Mouse (Mus musculus) embryonic facial prominence, embryonic 11.5 days (tissue): ENCODE data around the gene Rasgrf2. TPM values are rescaled to one million over a fixed set of nuclear protein-coding genes. Genes with fewer than 3 reads are reported as not detected.

Experiments used
- ATAC-seq: fragments of 200-750 bp; cut with Nextera tagmentation; replicated peaks from 2 replicates; pipeline ENCODE4 v1.8.0; 2017; ENCODE audit warnings: low read depth; ENCODE audit not compliant: insufficient number of reproducible peaks, low FRiP score, low TSS enrichment
- DNase-seq: peaks from one replicate; pipeline ENCODE4 v3.0.0-alpha.2; 2015; ENCODE audit warnings: low spot score
- H3K27ac ChIP-seq: fragments of 300-500 bp; sonication (generic); replicated peaks from 2 replicates; pipeline ENCODE4 v1.5.1; 2014; ENCODE audit warnings: mild to moderate bottlenecking, low read depth, low read length, control low read depth
- H3K27me3 ChIP-seq: fragments of 300-500 bp; sonication (generic); 2 replicates; pipeline ENCODE4 v1.6.1; 2014; ENCODE audit warnings: mild to moderate bottlenecking, low read length, moderate library complexity, mixed read lengths; ENCODE audit not compliant: control insufficient read depth, insufficient read depth
- H3K36me3 ChIP-seq: fragments of 300-500 bp; sonication (generic); replicated peaks from 2 replicates; pipeline ENCODE4 v1.6.1; 2014; ENCODE audit warnings: low read depth, mild to moderate bottlenecking, low read length, moderate library complexity, mixed read lengths; ENCODE audit not compliant: control insufficient read depth, insufficient read depth
- H3K4me1 ChIP-seq: fragments of 300-500 bp; sonication (generic); 2 replicates; pipeline ENCODE4 v1.6.1; 2014; ENCODE audit warnings: low read length, mixed read lengths; ENCODE audit not compliant: control insufficient read depth, insufficient read depth
- H3K4me2 ChIP-seq: fragments of 300-500 bp; sonication (generic); 2 replicates; pipeline ENCODE4 v1.6.1; 2014; ENCODE audit warnings: low read depth, mild to moderate bottlenecking, control low read depth, low read length, moderate library complexity
- H3K4me3 ChIP-seq: fragments of 300-500 bp; sonication (generic); 2 replicates; pipeline ENCODE4 v1.5.1; 2014; ENCODE audit warnings: low read depth, low read length, control low read depth
- H3K9ac ChIP-seq: fragments of 300-500 bp; sonication (generic); replicated peaks from 2 replicates; pipeline ENCODE4 v1.6.1; 2014; ENCODE audit warnings: mild to moderate bottlenecking, control low read depth, low read length
- H3K9me3 ChIP-seq: fragments of 300-500 bp; sonication (generic); replicated peaks from 2 replicates; pipeline ENCODE4 v1.6.1; 2016; ENCODE audit warnings: mild to moderate bottlenecking, low read length, inconsistent platforms, mixed read lengths; ENCODE audit not compliant: control insufficient read depth
- WGBS: fragments of 180-500 bp; shearing (Covaris S2); extraction: QIAGEN DNeasy Blood & Tissue Kit; methylation state at CpG from one replicate; pipeline ENCODE4 v1.1.7; 2014; 5-methylcytosine and 5-hydroxymethylcytosine counted together
- polyA plus RNA-seq: library from polyadenylated mRNA; unstranded; fragments of >200 nt; fragmentation: Nextera tagmentation; extraction: Ambion mirVana; gene quantifications from 2 replicates; pipeline ENCODE4 v1.2.1, GENCODE M21; 2014

Rasgrf2 gene
- polyA plus RNA-seq, 1 experiment from 2014 or later = 0.10 TPM

DNA sequence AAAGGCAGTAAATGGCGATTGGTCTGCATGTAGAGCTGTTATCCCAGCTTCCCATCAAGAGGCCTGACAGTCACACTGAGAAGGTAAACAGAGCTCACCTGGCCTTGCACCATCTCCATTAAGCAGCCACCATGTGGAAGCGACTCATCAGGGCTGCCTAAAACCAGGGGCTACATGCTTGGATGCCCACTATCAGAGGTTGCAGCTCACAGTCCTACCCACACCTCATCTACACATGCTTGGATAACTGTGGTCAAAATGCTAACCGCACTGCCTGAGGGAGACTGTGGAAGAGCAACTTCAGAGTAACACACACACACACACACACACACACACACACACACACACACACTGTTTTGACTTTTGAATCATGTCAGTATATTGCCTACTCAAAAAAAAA lies 101.8 kb downstream of the Rasgrf2 start:
- Histone ChIP-seq H3K4me3 (no peak overlapping the region), H3K4me1 (no peaks in the 10 kb centered on the region), H3K4me2 (no peak overlapping the region), H3K9me3 (no peaks in the 10 kb centered on the region), H3K36me3 (no peaks in the 10 kb centered on the region), H3K27ac (no peak overlapping the region), H3K9ac (no peak overlapping the region), H3K27me3 (no peaks in the 10 kb centered on the region)
- ATAC-seq (no peak), DNase-seq (no peak)
- 81% methylated on average over 3 of the region's 3 CpGs for WGBS

DNA sequence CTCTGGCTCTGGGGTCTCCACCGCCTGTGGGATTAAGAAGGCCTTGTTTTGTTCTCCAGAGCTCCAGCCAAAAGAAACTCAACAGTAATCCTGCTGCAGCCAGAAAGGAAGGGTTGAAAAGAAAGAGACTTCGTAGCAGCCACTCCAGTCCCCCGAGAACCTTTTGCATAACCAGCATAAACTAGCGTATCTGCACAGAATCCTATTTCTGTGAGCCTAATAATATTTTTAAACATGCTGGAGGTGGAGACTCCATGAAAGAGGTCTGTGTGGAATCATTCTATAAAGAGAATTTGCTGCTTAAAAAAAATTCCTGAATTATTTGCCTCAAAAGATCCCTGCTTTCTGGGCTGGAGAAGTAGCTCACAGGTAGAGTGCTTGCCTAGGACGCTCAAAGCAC lies 103.5 kb downstream of the Rasgrf2 start:
- Histone ChIP-seq H3K9me3 (no peaks in the 10 kb centered on the region), H3K27me3 (no peaks in the 10 kb centered on the region), H3K36me3 (no peaks in the 10 kb centered on the region), H3K4me2 (no peak overlapping the region), H3K4me3 (no peak overlapping the region), H3K9ac (no peak overlapping the region), H3K4me1 (no peaks in the 10 kb centered on the region), H3K27ac (no peak overlapping the region)
- DNase-seq = no peak
- WGBS = 83% methylated on average over 5 of the region's 5 CpGs
- no peak for ATAC-seq

DNA sequence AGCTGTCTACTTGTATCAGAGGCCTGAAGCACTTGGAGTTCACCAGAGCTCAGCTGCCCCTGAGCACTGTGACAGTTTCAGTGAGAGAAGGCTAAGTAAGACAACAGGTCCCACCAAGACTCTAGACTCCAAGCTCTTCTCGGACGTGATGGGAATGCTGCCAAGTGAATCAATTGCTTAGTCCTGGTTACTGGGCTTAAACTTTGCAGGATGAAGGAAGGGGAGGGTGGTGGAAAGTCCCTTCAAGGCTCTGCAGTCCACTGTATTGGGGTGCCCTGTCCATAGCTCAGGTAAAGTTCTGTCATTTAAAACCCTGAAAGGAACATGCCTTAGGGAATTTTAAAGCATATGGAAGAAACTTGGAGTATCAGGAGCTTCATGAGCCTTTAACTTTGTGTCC lies 104.8 kb downstream of the Rasgrf2 start:
- ATAC-seq = no peak
- no peak overlapping the region for H3K4me2 ChIP-seq
- no peak for DNase-seq
- no peak overlapping the region for H3K27ac ChIP-seq
- 87% methylated on average over 2 of the region's 2 CpGs for WGBS
- H3K36me3 ChIP-seq = no peaks in the 10 kb centered on the region
- no peaks in the 10 kb centered on the region for H3K27me3 ChIP-seq
- no peak overlapping the region for H3K9ac ChIP-seq
- H3K4me3 ChIP-seq = no peak overlapping the region
- no peaks in the 10 kb centered on the region for H3K9me3 ChIP-seq
- H3K4me1 ChIP-seq = no peaks in the 10 kb centered on the region

DNA sequence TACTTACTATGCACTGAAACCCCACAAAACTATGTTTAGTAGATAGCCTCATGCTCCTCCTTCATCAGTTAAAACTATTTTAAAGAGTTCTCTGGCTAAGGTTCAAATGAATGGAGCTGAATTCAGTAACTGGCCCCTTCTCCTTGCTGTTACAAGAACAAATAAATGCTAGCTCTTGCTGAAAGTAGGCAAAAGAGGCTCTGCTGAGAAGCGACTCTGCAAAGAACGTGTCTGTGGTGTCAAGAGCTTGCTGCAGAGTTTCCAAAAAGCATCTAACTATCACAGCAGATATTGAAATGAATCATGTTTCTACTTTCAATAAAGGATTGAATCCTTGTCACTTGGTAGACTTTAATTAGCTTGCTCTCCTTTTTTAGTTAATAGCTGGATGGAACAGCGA lies 106.3 kb downstream of the Rasgrf2 start:
- no peaks in the 10 kb centered on the region for H3K36me3 ChIP-seq
- H3K9ac ChIP-seq = no peak overlapping the region
- DNase-seq (no peak), ATAC-seq (no peak)
- no peak overlapping the region for H3K4me2 ChIP-seq
- 87% methylated on average over 3 of the region's 3 CpGs for WGBS
- H3K9me3 ChIP-seq = no peaks in the 10 kb centered on the region
- no peaks in the 10 kb centered on the region for H3K4me1 ChIP-seq
- no peak overlapping the region for H3K4me3 ChIP-seq
- no peaks in the 10 kb centered on the region for H3K27me3 ChIP-seq
- H3K27ac ChIP-seq = no peak overlapping the region

DNA sequence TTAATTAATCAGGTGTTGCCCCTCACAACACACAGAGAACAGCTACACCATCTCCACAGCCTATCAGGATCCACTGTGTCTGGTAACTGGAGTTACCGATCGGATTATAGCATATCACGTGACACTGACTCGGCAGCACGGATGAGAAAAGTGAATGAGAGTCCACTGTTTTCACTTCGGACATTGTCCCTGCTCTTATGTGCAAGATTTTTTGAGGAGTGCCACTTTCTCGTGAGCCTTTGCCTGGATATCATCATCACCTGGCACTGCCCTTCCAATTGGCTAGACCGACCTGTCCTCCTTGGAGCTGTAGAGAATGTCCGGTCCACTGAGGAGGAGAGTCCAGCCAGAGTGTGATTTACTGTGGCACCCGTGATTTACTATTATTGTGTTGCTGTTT lies 109.3 kb downstream of the Rasgrf2 start:
- H3K4me1 ChIP-seq = no peaks in the 10 kb centered on the region
- DNase-seq = no peak
- H3K27ac ChIP-seq = no peak overlapping the region
- H3K4me3 ChIP-seq = no peak overlapping the region
- no peak overlapping the region for H3K4me2 ChIP-seq
- WGBS = 90% methylated on average over 10 of the region's 10 CpGs
- H3K36me3 ChIP-seq = no peaks in the 10 kb centered on the region
- H3K9me3 ChIP-seq = no peaks in the 10 kb centered on the region
- no peak overlapping the region for H3K9ac ChIP-seq
- no peak for ATAC-seq
- no peaks in the 10 kb centered on the region for H3K27me3 ChIP-seq

DNA sequence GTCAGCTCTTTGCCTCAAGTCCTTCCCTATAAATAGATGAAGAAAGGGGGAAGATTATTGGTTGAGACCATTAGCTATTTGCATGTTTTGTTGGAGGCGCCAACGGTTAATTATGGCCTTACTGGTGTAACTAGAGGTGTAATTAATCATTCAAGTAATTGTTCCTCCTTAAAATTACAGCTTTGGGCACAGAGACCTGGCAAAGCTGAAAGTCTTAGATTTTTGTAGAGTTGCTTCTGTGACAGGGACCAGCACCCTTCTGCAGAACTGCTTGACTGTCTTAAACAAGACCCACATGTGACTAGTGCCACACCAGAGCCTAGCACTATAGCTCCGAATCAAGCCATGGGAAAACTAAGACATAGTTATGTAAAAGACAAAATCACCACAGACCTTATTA lies 134.5 kb downstream of the Rasgrf2 start:
- WGBS = 83% methylated on average over 3 of the region's 3 CpGs
- DNase-seq = no peak
- no peak overlapping the region for H3K9ac ChIP-seq
- no peaks in the 10 kb centered on the region for H3K4me1 ChIP-seq
- H3K4me3 ChIP-seq = no peak overlapping the region
- no peaks in the 10 kb centered on the region for H3K9me3 ChIP-seq
- ATAC-seq = no peak
- H3K27me3 ChIP-seq = no peaks in the 10 kb centered on the region
- H3K27ac ChIP-seq = no peak overlapping the region
- H3K4me2 ChIP-seq = no peak overlapping the region
- H3K36me3 ChIP-seq = no peaks in the 10 kb centered on the region

DNA sequence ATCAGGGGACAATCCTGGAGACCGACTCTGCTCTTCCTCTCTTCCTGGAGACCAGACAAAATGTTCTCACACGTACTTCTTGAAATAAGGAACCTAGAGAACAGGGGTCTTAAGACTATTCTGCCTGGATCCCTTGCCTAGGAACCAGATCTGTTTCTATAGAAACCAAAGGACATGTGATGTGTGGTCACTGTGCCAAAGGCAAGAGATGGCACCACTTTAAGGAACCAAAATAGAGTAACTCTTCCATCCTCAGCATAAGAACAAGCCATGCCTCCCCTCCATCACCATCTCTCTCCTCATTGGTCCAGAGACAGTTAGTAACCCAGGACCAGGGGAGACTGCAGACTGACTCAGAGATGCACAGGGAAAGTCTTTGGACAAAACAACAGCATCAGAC lies 140.0 kb downstream of the Rasgrf2 start:
- no peak for ATAC-seq
- Histone ChIP-seq H3K4me3 (no peak overlapping the region), H3K27me3 (no peaks in the 10 kb centered on the region), H3K9me3 (no peaks in the 10 kb centered on the region), H3K36me3 (no peaks in the 10 kb centered on the region), H3K27ac (no peak overlapping the region), H3K4me1 (no peaks in the 10 kb centered on the region), H3K9ac (no peak overlapping the region), H3K4me2 (no peak overlapping the region)
- DNase-seq = no peak
- WGBS = 78% methylated on average over 2 of the region's 2 CpGs

DNA sequence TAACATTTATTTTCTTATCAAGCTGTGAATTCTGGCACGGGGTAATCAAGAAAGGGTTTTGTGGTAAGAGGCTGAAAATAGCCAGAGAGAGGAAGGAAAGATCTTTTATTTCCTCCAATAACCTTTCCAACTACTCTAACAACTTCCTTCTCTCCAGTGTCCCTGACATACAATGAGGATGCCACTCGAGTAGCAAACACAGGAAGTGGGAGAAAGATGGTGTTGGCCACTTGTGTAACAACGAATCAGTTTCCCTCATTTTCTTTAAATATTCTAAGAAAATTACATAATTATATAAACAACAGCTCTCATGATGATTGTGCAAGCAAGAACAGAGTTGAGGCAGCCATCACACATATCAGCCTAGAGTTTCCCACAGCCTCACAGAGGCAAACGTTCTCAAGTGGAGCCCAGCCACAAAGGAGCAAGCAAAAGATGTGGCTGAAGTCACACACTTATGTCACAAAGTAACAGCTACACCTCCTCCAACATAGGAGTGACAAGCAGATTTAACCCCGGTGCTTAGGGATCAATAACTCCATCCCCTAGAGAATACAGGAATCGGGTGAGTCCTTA lies 140.7 kb downstream of the Rasgrf2 start:
- Histone ChIP-seq H3K27me3 (no peaks in the 10 kb centered on the region), H3K4me1 (no peaks in the 10 kb centered on the region), H3K4me2 (no peak overlapping the region), H3K9ac (no peak overlapping the region), H3K36me3 (no peaks in the 10 kb centered on the region), H3K9me3 (no peaks in the 10 kb centered on the region), H3K27ac (no peak overlapping the region), H3K4me3 (no peak overlapping the region)
- ATAC-seq (no peak), DNase-seq (no peak)
- WGBS = 73% methylated on average over 6 of the region's 6 CpGs
